Mouse (Mus musculus): ENCODE measurements around the gene Dnah12. TPM values are rescaled to one million over a fixed set of nuclear protein-coding genes. Genes with fewer than 3 reads are reported as not detected.

Gene Dnah12
- total and polyA plus RNA-seq, 3 experiments = 0.04 to 0.10 TPM; not detected in 1

DNA sequence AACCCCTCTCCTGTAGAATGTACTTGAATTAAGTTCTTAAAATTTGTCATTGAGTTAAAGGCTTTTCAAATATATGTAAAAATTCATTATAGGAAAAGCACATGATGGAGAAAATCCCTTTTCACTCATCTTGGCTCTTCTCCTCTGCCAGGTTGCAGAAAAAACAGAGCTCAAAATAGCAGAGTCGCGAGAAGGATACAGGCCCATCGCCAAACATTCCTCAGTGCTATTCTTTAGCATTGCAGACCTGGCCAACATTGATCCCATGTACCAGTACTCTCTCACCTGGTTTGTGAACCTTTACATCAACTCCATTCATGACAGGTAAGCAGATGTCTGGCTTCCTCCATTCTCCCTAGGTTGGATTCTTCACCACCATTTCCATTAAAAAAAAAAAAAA, 165.9 kb downstream of the Dnah12 start:
- H3K4me3 ChIP-seq (ENCODE audit: control insufficient read depth in 1 of 2, insufficient read depth in 1 of 2, low read depth in 2 of 2, low read length in 2 of 2) = no peak overlapping the region
- no peaks in the 10 kb centered on the region for H3K79me2 ChIP-seq (ENCODE audit: control insufficient read depth, insufficient read depth, low read length, poor library complexity)
- H3K27ac ChIP-seq (ENCODE audit: control insufficient read depth, low read depth, low read length) = no peak overlapping the region
- TF ChIP-seq ZMIZ1 (IDR thresholded peaks at IDR 0.05; ENCODE audit: low read depth, low read length) = no peak
- TF ChIP-seq KAT2A (conservative IDR thresholded peaks at IDR 0.05; ENCODE audit: low read depth, low read length) = no peak
- TF ChIP-seq CTCF (IDR thresholded peaks at IDR 0.05 in 2 of 3, conservative IDR thresholded peaks at IDR 0.05 in 1 of 3; ENCODE audit: control insufficient read depth in 1 of 3, insufficient read depth in 1 of 3, low read depth in 2 of 3, low read length in 3 of 3, poor library complexity in 1 of 3, severe bottlenecking in 1 of 3) = no peak
- no peak for TF ChIP-seq BHLHE40 (IDR thresholded peaks at IDR 0.05; ENCODE audit: borderline replicate concordance, low read depth, low read length)
- no peak for TF ChIP-seq MAFK (IDR thresholded peaks at IDR 0.05; ENCODE audit: borderline replicate concordance, low read depth, low read length)
- no peak for TF ChIP-seq ZKSCAN1 (IDR thresholded peaks at IDR 0.05; ENCODE audit: low read depth, low read length)
- TF ChIP-seq GABPA (IDR thresholded peaks at IDR 0.05; ENCODE audit: low read depth, low read length) = no peak
- TF ChIP-seq MXI1 (IDR thresholded peaks at IDR 0.05; ENCODE audit: low read depth, low read length) = no peak
- TF ChIP-seq ETS1 (IDR thresholded peaks at IDR 0.05; ENCODE audit: low read depth, low read length) = no peak
- TF ChIP-seq CHD1 (IDR thresholded peaks at IDR 0.05; ENCODE audit: low read depth, low read length) = no peak
- H3K4me1 ChIP-seq (ENCODE audit: control insufficient read depth in 1 of 2, insufficient read depth in 2 of 2, low read length in 2 of 2) = 0 out of 4 replicates have a peak, but pooled peaks cover 0 to 2% of the 10 kb centered on the region in 2 experiments
- DNase-seq (ENCODE audit: low read depth, low spot score) = no peak
- H3K9ac ChIP-seq (ENCODE audit: control insufficient read depth, low read depth, low read length, poor library complexity, severe bottlenecking) = no peak overlapping the region
- no peaks in the 10 kb centered on the region for H3K36me3 ChIP-seq (ENCODE audit: control insufficient read depth in 1 of 2, insufficient read depth in 2 of 2, low read length in 2 of 2)
- H3K27me3 ChIP-seq (ENCODE audit: control insufficient read depth in 1 of 2, insufficient read depth in 2 of 2, low read length in 2 of 2) = no peaks in the 10 kb centered on the region; a peak in 2 of 4 replicates
- H3K9me3 ChIP-seq (replicated peaks; ENCODE audit: insufficient read depth, low read length) = no peaks in the 10 kb centered on the region

DNA sequence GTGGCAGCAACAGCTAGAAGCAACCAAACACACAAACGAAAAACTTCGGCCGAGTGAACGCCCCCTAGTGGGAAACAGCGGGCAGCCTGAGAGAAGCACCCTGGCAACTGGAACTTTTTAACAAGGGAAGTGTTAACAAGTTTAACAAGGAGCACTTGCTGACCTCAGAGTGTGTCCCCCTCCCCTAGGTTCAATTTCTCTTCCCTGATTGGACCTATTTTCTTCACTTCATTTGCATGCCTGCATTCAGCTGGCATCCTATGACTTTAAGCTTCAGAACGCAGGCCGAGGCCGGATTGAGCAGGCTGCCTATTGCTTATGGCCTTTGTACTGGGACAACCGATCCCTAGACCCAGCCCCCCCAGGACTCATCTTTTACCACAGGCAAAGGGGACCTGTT, 174.3 kb downstream of the Dnah12 start:
- Histone ChIP-seq H3K27ac (ENCODE audit: control insufficient read depth, low read depth, low read length) (no peak overlapping the region), H3K9me3 (replicated peaks; ENCODE audit: insufficient read depth, low read length) (no peaks in the 10 kb centered on the region), H3K36me3 (ENCODE audit: control insufficient read depth in 1 of 2, insufficient read depth in 2 of 2, low read length in 2 of 2) (no peaks in the 10 kb centered on the region), H3K4me1 (ENCODE audit: control insufficient read depth in 1 of 2, insufficient read depth in 2 of 2, low read length in 2 of 2) (no peaks in the 10 kb centered on the region; a peak in 1 of 4 replicates), H3K79me2 (ENCODE audit: control insufficient read depth, insufficient read depth, low read length, poor library complexity) (no peaks in the 10 kb centered on the region), H3K27me3 (ENCODE audit: control insufficient read depth in 1 of 2, insufficient read depth in 2 of 2, low read length in 2 of 2) (peaks cover 0 to 3% of the 10 kb centered on the region in 2 experiments), H3K9ac (ENCODE audit: control insufficient read depth, low read depth, low read length, poor library complexity, severe bottlenecking) (no peak overlapping the region), H3K4me3 (ENCODE audit: control insufficient read depth in 1 of 2, insufficient read depth in 1 of 2, low read depth in 2 of 2, low read length in 2 of 2) (no peak overlapping the region)
- peak; percentile 50 for DNase-seq (ENCODE audit: low read depth, low spot score)
- TF ChIP-seq RAD21 (IDR thresholded peaks at IDR 0.05; ENCODE audit: low read depth, low read length) (peak; percentile 59), POLR2A (IDR thresholded peaks at IDR 0.05; ENCODE audit: control insufficient read depth in 1 of 2, insufficient read depth in 1 of 2, low read depth in 1 of 2, low read length in 2 of 2, poor library complexity in 1 of 2) (no peak), HCFC1 (IDR thresholded peaks at IDR 0.05; ENCODE audit: low read depth, low read length) (no peak), CTCF (IDR thresholded peaks at IDR 0.05 in 2 of 3, conservative IDR thresholded peaks at IDR 0.05 in 1 of 3; ENCODE audit: control insufficient read depth in 1 of 3, insufficient read depth in 1 of 3, low read depth in 2 of 3, low read length in 3 of 3, poor library complexity in 1 of 3, severe bottlenecking in 1 of 3) (peak; percentile 64 to 80 (median 75)), SMC3 (IDR thresholded peaks at IDR 0.05; ENCODE audit: low read depth, low read length) (peak; percentile 84), NRF1 (IDR thresholded peaks at IDR 0.05; ENCODE audit: insufficient read depth, low read depth, low read length, poor library complexity, severe bottlenecking) (no peak), ZC3H11A (IDR thresholded peaks at IDR 0.05; ENCODE audit: low read depth, low read length) (peak; percentile 60), GABPA (IDR thresholded peaks at IDR 0.05; ENCODE audit: low read depth, low read length) (no peak), USF1 (IDR thresholded peaks at IDR 0.05; ENCODE audit: low read depth, low read length) (no peak)

Data from MEL (cell line).